Mouse (Mus musculus) brain, embryonic 14.5 days (tissue): ENCODE data around the gene Svs5.

ENCODE experiments used
- CTCF ChIP-seq: fragments of 200-500 bp; IDR thresholded peaks from 2 replicates; pipeline ENCODE4 v1.5.1; 2012; ENCODE audit warnings: inconsistent platforms, mild to moderate bottlenecking, moderate library complexity, borderline replicate concordance; ENCODE audit not compliant: insufficient read depth, insufficient read length; ENCODE audit errors: extremely low read depth
- POLR2A ChIP-seq: fragments of 200-500 bp; IDR thresholded peaks from 2 replicates; pipeline ENCODE4 v1.6.1; 2012; ENCODE audit warnings: mild to moderate bottlenecking, inconsistent platforms, borderline replicate concordance; ENCODE audit not compliant: poor library complexity, insufficient read depth, insufficient read length, severe bottlenecking; ENCODE audit errors: extremely low read depth

GRCm38 (mm10) chr2:164359031-164359430 lies 26.5 kb downstream of the Svs5 start:
- TF ChIP-seq CTCF (no peak), POLR2A (no peak)
